Mouse (Mus musculus): ENCODE measurements around the gene Hfm1. TPM values are rescaled to one million over a fixed set of nuclear protein-coding genes. Genes with fewer than 3 reads are reported as not detected.

Gene Hfm1
- polyA plus RNA-seq, 1 experiment from 2014 or later, result 0.81 TPM

- 24% methylated on average over 5 of the region's 5 CpGs for WGBS
- Histone ChIP-seq H3K9me3 (ENCODE audit: control insufficient read depth, low read length) (no peaks in the 10 kb centered on the region), H3K4me1 (ENCODE audit: control insufficient read depth, insufficient read depth, low read length) (no peaks in the 10 kb centered on the region), H3K9ac (ENCODE audit: low read depth, low read length) (no peak overlapping the region), H3K36me3 (ENCODE audit: control insufficient read depth, insufficient read depth, low read length) (no peaks in the 10 kb centered on the region), H3K27ac (ENCODE audit: low read length) (no peak overlapping the region), H3K27me3 (replicated peaks; ENCODE audit: control insufficient read depth, insufficient read depth, low read length) (0 out of 2 replicates have a peak, but pooled peaks cover 3% of the 10 kb centered on the region), H3K4me3 (ENCODE audit: low read length) (no peak overlapping the region), H3K4me2 (ENCODE audit: low read depth, low read length) (no peak overlapping the region)
- no peak for ATAC-seq
Observed at GRCm38 (mm10) chr5:106790496-106791240, 135.5 kb downstream of the Hfm1 start.

Small RNA genes lying within 50 kb of the gene (microRNA-seq; reads per million reads assigned to microRNA genes)
- gene Gm27527, result not detected

Other genes starting within 250 kb of the Hfm1 start
- 35.8 and 36.3 TPM in 2 replicates for gene Zfp644, start 229.0 kb downstream of the Hfm1 start, polyA plus RNA-seq (2015; fragmentation: Nextera tagmentation; extraction: Ambion mirVana)
- 26.4 and 30.1 TPM in 2 replicates for gene Cdc7, start 38.0 kb upstream of the Hfm1 start, polyA plus RNA-seq (2015; fragmentation: Nextera tagmentation; extraction: Ambion mirVana)